Mouse (Mus musculus): Measurements from ENCODE around the gene 3110021N24Rik.

The 3110021N24Rik gene

GRCm38 (mm10) chr4:108796701-108797100 lies 77.3 kb downstream of the 3110021N24Rik start:
- DNase-seq (ENCODE audit: low spot score): no peak

- peak; percentile 79 for DNase-seq (ENCODE audit: low spot score)
These were observed 78.8 kb downstream of the 3110021N24Rik start for GRCm38 (mm10) chr4:108798083-108798830.

DNA sequence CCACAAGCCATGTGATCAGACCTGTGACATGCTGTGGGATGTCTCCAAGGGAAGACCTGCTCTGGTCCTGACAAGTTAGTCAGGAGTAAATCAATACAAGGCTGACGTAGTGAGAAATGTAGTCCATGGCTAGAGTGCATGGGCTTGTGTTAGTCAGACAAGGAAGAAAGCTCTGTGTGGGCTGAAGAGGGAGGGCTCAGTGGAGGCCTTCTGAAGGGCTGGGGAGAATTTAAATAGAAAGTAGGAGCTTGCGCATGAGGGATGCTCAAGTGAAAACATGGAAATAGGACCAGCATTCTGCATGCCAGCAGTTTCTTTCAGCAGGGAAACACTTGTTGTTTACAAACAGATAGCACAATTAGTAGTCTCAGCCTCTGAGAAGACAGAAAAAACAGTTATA lies 84.1 kb downstream of the 3110021N24Rik start:
- DNase-seq (ENCODE audit: low spot score): no peak

GRCm38 (mm10) chr4:108811142-108811541 lies 91.7 kb downstream of the 3110021N24Rik start:
- DNase-seq (ENCODE audit: low spot score): no peak

DNA sequence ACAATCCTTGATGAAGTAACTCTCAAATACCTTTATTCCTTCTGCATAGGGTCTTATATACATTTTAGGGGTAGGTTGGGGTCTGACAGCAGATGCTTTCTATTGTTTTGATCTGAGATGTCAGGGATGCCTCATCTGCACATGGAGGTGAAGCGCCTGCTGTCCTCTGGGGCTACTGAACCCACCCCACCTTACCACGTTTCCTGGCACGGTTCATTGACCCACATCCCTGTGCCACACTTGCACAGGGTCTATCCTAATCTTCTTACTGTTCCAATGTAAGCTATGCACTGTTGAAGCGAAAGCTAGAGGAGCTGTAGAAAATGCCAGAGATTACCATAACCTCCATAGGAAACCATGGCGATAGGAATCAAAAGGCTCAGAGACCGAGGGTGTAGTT lies 92.1 kb downstream of the 3110021N24Rik start:
- DNase-seq (ENCODE audit: low spot score): no peak

DNA sequence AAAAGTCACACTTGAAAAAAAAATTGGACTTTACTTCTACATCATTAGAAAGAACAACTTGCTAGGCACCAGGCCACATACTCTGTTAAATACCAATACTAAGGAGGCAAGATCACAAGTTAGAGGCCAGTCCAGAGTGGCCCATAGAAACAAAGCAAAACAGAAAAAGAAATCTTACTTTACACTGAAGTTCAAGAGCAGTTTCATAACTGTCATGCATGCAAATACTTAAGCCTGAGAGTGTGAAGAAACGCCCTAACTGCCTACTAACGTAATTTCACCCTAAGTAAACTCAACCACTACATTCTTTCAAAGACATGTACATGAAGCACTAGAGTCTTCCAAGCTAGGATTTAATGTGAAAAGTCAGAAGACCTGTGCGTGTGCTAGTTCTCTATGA lies 106.2 kb downstream of the 3110021N24Rik start:
- no peak for DNase-seq (ENCODE audit: low spot score)

GRCm38 (mm10) chr4:108826096-108826495 lies 106.6 kb downstream of the 3110021N24Rik start:
- DNase-seq (ENCODE audit: low spot score): no peak

- no peak for DNase-seq (ENCODE audit: low spot score)
These were observed 107.2 kb downstream of the 3110021N24Rik start for GRCm38 (mm10) chr4:108826643-108827042.

- no peak for DNase-seq (ENCODE audit: low spot score)
These were observed 111.2 kb downstream of the 3110021N24Rik start for GRCm38 (mm10) chr4:108830698-108831097.
